Mouse (Mus musculus): ENCODE measurements around the gene Panx3. TPM values are rescaled to one million over a fixed set of nuclear protein-coding genes. Genes with fewer than 3 reads are reported as not detected.

The Panx3 gene
- total RNA-seq, 2 experiments from 2014 or later, result not detected

Other genes with a start within 250 kb of the Panx3 start
- not detected for gene Robo3, start 236.0 kb downstream of the Panx3 start, total RNA-seq (2021)
- gene Msantd2, start 179.9 kb downstream of the Panx3 start, total RNA-seq (2021), result 1 to 10 TPM; 7.8 to 8.0 TPM
- gene Esam, start 141.2 kb downstream of the Panx3 start, total RNA-seq (2021), result 10 to 100 TPM; 62.5 to 77.7 TPM
- 1 to 10 TPM; 4.1 to 4.7 TPM for gene Vsig2, start 130.0 kb downstream of the Panx3 start, total RNA-seq (2021)
- gene Nrgn, start 116.3 kb downstream of the Panx3 start, total RNA-seq (2021), result 1 to 10 TPM; 3.2 to 6.7 TPM
- 1 to 10 TPM; 8.4 to 8.7 TPM for gene Siae, start 113.5 kb downstream of the Panx3 start, total RNA-seq (2021)
- gene Spa17, start 55.5 kb downstream of the Panx3 start, total RNA-seq (2021), result 1 to 10 TPM; 1.3 to 2.7 TPM
- gene Tbrg1, start 11.9 kb downstream of the Panx3 start, total RNA-seq (2021), result 10 to 100 TPM; 33.3 to 35.5 TPM
- not detected for gene Olfr160, start 47.0 kb upstream of the Panx3 start, total RNA-seq (2021)
- gene Olfr874, start 75.9 kb upstream of the Panx3 start, total RNA-seq (2021), result not detected
- not detected for gene Olfr875, start 102.6 kb upstream of the Panx3 start, total RNA-seq (2021)
- not detected for gene Olfr876, start 133.8 kb upstream of the Panx3 start, total RNA-seq (2021)
- gene Olfr877, start 185.0 kb upstream of the Panx3 start, total RNA-seq (2021), result not detected
- gene Olfr145, start 227.5 kb upstream of the Panx3 start, total RNA-seq (2021), result not detected
- gene Olfr878, start 248.6 kb upstream of the Panx3 start, total RNA-seq (2021), result not detected

Measured in heart, postnatal 25 days (tissue).